Mouse (Mus musculus): ENCODE results near the gene Zmat1. TPM values are rescaled to one million over a fixed set of nuclear protein-coding genes. Genes with fewer than 3 reads are reported as not detected.
"Not testable (repeated sequence)": the region's sequence is repeated elsewhere in the genome, so short reads cannot be mapped to it uniquely, and the experiment has no call there.

The Zmat1 gene
- total RNA-seq (2021) = 1 to 10 TPM; 3.5 to 7.3 TPM

GRCm38 (mm10) chrX:135008720-135009470 lies at the start of gene Zmat1:
TSS of gene Zmat1 (minus strand) at chrX:135009209.
- DNase-seq = peak; percentile 82 to 83
- intact Hi-C loops (cut with DNase I) = loop anchor here (5.0 to 10.0 kb wide), 2 partner anchors 47 to 414 kb away; partner anchors contain the start of gene Nxf2

- DNase-seq; intact Hi-C loops (cut with DNase I): not testable (repeated sequence)
Measured at GRCm38 (mm10) chrX:135053939-135054338, 44.9 kb upstream of the Zmat1 start.

- intact Hi-C loops (cut with DNase I) = no loop called here
Measured at GRCm38 (mm10) chrX:135035962-135036375, 27.0 kb upstream of the Zmat1 start.

GRCm38 (mm10) chrX:135025135-135025534 lies 16.1 kb upstream of the Zmat1 start:
- no peak for DNase-seq
- intact Hi-C loops (cut with DNase I) = no loop called here

More at GRCm38 (mm10) chrX:135035962-135036375, 27.0 kb upstream of the Zmat1 start:
- DNase-seq = no peak

GRCm38 (mm10) chrX:135011381-135011780 lies 2.4 kb upstream of the Zmat1 start:
- DNase-seq = no peak
- intact Hi-C loops (cut with DNase I) = no loop called here

- no peak for DNase-seq
- intact Hi-C loops (cut with DNase I) = loop anchor here (5.0 to 10.0 kb wide), 2 partner anchors 47 to 415 kb away; partner anchors contain the start of gene Nxf2
Measured at GRCm38 (mm10) chrX:135009471-135009815, 434 bp upstream of the Zmat1 start.

- intact Hi-C loops (cut with DNase I) = loop anchor here (5.0 to 10.0 kb wide), 2 partner anchors 46 to 413 kb away; partner anchors contain the start of gene Nxf2
- DNase-seq = no peak
Measured at GRCm38 (mm10) chrX:135008021-135008420, 988 bp downstream of the Zmat1 start.

- no peak for DNase-seq
- intact Hi-C loops (cut with DNase I) = loop anchor here (5.0 kb wide), 1 partner anchor 43 kb away; the partner anchor contains the start of gene Zmat1
Measured at GRCm38 (mm10) chrX:134964546-134964945, 44.5 kb downstream of the Zmat1 start, which contains the start of gene Nxf2. TSS of gene Nxf2 (minus strand) at chrX:134964754.

- intact Hi-C loops (cut with DNase I) = loop anchor here (5.0 kb wide), 1 partner anchor 44 kb away; the partner anchor contains the start of gene Zmat1
Measured at GRCm38 (mm10) chrX:134963305-134964094, 45.5 kb downstream of the Zmat1 start.

GRCm38 (mm10) chrX:134930361-134930760 lies 78.6 kb downstream of the Zmat1 start:
- DNase-seq = peak; percentile 21 to 31
- intact Hi-C loops (cut with DNase I) = no loop called here

More at GRCm38 (mm10) chrX:134963305-134964094, 45.5 kb downstream of the Zmat1 start:
- DNase-seq = peak; percentile 26 to 40

- no peak for DNase-seq
- intact Hi-C loops (cut with DNase I) = no loop called here
Measured at GRCm38 (mm10) chrX:134929927-134930326, 79.1 kb downstream of the Zmat1 start.

- DNase-seq = peak; percentile 14 to 22
- intact Hi-C loops (cut with DNase I) = loop anchor here (1.0 kb wide), 1 partner anchor 195 kb away; no protein-coding TSS in a partner anchor
Measured at GRCm38 (mm10) chrX:134925058-134925457, 84.0 kb downstream of the Zmat1 start.

- intact Hi-C loops (cut with DNase I) = no loop called here
- DNase-seq = no peak
Measured at GRCm38 (mm10) chrX:134923675-134924424, 85.2 kb downstream of the Zmat1 start.

Other genes with a start within 250 kb of the Zmat1 start
- 1 to 10 TPM; 6.7 to 7.4 TPM for gene Armcx2, start 200.0 kb downstream of the Zmat1 start, total RNA-seq (2021)
- under 1 TPM in 1 of 2 experiments, not detected in 1; 0.19 TPM for gene Nxf2, start 44.5 kb downstream of the Zmat1 start, total RNA-seq (2021)
- not detected for gene Gm15023, start 168.4 kb upstream of the Zmat1 start, total RNA-seq (2021)
- gene Tceal6, start 201.5 kb upstream of the Zmat1 start, total RNA-seq (2021) = not detected